Mouse (Mus musculus): Measurements from ENCODE around the gene Prr11. TPM values are rescaled to one million over a fixed set of nuclear protein-coding genes. Genes with fewer than 3 reads are reported as not detected.
"Not testable (repeated sequence)": the region's sequence is repeated elsewhere in the genome, so short reads cannot be mapped to it uniquely, and the experiment has no call there.

Gene Prr11
- polyA plus RNA-seq, 1 experiment from 2014 or later = 15.6 TPM

DNA sequence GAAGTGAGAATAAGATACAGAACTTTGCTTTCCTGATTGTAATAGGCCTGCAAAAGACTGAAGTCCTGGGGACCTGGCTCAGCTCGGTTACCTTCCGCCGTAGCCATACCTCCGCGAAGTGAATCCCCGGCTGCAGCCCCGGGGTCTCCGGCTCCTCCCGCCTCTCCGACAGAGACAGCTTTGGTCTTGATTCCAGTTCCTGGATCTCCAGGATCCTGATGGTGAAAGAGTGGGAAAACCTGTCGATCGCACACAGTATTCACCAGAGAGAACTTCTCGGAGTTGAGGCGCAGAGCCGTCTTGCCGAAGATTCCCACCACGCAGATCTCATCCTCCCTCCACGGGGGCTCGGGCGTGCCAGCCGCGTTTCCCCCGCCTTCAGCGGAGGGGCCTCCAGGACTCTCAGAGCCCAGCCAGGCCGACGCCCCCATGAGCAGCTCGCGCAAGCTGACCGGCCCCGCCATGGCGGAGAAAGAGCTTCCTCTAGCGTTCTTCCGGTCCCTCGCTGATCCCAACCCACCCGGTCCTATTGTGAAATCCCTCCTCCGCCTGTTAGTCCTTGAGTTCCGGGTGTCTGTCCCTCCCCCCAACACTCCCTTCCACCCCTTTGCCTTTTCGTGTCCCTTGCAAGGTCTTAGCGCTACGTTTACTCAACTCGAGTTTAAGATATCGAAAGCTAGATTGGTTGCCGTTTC lies 22.1 kb downstream of the Prr11 start, which contains the start of gene Smg8:
TSS of gene Smg8 (minus strand) at position 485 of the 695 bp plus-strand sequence.
- DNase-seq (ENCODE audit: low spot score) = peak; percentile 82
- Histone ChIP-seq H3K27me3 (ENCODE audit: low read depth, poor library complexity, severe bottlenecking) (no peaks in the 10 kb centered on the region), H3K4me1 (peaks cover 32% of the 10 kb centered on the region), H3K36me3 (peaks cover 58% of the 10 kb centered on the region), H3K9me3 (replicated peaks) (no peaks in the 10 kb centered on the region), H3K4me3 (peak within 1 kb of the TSS; percentile 91), H3K27ac (replicated peaks) (peak within 1 kb of the TSS; percentile 91)
- WGBS = 1% methylated on average over 43 of the region's 43 CpGs

DNA sequence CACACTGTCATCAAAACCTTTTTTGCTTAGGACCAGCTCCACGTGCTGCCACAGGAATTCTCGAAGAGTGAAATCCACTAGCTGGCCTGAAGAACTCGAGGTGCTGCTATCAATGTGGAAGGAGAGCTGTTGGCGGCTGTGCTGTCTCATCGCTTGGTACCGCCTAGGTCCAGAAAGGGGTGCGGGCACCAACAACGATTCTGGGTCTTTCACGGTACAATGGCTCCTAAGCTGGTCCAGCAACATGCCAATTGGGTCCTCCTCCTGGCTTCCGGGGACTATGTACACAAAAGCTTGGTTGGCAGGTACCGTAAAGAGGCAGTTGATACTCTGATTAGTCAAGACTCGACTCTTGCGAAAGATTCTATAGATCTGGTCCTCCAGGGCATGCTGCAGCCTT lies 23.0 kb downstream of the Prr11 start:
- DNase-seq (ENCODE audit: low spot score) = no peak
- WGBS = 91% methylated on average over 13 of the region's 13 CpGs
- Histone ChIP-seq H3K27ac (replicated peaks) (no peak overlapping the region), H3K27me3 (ENCODE audit: low read depth, poor library complexity, severe bottlenecking) (no peaks in the 10 kb centered on the region), H3K36me3 (peaks cover 58% of the 10 kb centered on the region), H3K4me3 (peak overlapping the region; percentile 91), H3K4me1 (peaks cover 32% of the 10 kb centered on the region), H3K9me3 (replicated peaks) (no peaks in the 10 kb centered on the region)

DNA sequence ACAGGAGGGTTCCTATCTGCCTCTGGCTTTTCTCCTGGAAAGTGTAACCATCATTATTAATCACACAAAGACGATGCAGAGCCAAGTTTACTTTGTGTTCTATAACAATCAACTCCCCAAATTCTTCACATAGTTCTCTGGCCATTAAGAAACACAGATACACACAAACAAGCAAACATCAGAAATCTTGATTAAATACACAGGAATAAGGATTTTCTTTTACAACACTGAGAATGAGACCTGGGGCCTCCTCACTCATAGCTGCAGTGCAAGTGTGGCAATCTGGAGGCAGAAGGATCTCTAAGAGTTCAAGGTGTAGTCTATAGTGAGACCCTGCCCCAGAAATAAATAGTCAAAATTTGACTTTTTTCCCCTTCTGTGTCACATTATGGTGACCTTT lies 24.8 kb downstream of the Prr11 start:
- H3K27me3 ChIP-seq (ENCODE audit: low read depth, poor library complexity, severe bottlenecking) = no peaks in the 10 kb centered on the region
- H3K9me3 ChIP-seq (replicated peaks) = no peaks in the 10 kb centered on the region
- WGBS = 88% methylated on average over 1 of the region's 1 CpGs
- no peak for DNase-seq (ENCODE audit: low spot score)
- no peak overlapping the region for H3K4me3 ChIP-seq
- no peak overlapping the region for H3K27ac ChIP-seq (replicated peaks)
- peaks cover 32% of the 10 kb centered on the region for H3K4me1 ChIP-seq
- peaks cover 64% of the 10 kb centered on the region for H3K36me3 ChIP-seq

DNA sequence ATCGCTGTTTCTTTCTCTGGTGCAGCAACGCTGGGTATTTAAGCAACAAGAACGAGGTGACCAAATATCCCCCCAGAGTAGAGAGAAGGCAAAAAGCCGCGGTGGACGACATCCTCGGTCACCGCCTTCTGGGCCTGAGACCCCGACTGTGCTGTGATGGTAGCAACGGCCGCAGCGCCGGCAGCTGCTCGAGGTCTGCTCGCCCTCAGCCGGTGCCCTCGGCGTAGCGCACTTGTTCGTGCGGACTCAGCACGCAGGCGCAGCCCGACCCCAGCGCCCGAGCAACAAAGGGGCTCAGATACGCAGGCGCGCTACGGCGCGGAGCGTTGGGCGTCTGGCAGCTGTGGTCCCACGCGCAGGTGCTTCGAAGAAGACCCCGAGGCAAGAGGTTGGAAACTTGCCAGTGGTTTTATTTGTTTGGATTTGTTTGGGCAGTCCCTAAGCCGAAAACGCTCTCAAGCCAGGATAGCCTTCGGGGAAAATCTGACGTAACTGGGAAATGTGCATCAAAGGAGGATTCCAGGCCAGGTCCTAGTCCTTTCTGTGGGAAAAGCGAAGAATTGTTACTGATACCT lies 34.6 kb downstream of the Prr11 start, which contains the start of gene Gdpd1:
TSS of gene Gdpd1 (minus strand) at position 197 of the 575 bp plus-strand sequence.
- DNase-seq (ENCODE audit: low spot score) = peak; percentile 95
- no peaks in the 10 kb centered on the region for H3K27me3 ChIP-seq (ENCODE audit: low read depth, poor library complexity, severe bottlenecking)
- peaks cover 28% of the 10 kb centered on the region for H3K4me1 ChIP-seq
- no peaks in the 10 kb centered on the region for H3K9me3 ChIP-seq (replicated peaks)
- H3K4me3 ChIP-seq = peak within 1 kb of the TSS; percentile 68
- peaks cover 30% of the 10 kb centered on the region for H3K36me3 ChIP-seq
- peak within 1 kb of the TSS; percentile 94 for H3K27ac ChIP-seq (replicated peaks)
- WGBS = 2% methylated on average over 43 of the region's 43 CpGs

DNA sequence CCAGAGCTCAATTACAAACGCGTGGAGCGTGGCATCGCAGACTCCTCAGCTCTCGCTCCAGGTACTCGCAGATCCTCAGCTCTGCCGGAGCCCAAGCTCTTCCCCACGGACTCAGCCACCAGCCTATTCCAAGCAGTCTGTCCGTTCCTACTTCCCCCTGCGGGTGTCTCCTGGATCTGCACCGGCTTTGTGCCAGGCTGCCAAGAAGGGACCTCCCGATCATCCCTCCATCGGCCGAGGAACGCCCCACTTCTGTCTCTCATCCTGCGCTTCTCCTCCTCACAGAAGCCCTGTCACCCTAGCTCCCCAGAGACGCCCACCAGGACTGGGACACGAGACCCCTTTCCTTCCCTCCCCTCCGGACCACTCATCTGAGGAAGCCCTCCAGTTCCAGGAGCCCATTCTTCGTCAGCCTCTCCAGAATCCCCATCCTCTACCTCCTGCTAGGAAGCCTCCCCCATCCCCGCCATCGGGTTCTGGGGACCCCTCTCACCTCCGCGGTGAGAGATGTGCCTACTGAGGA lies 35.1 kb downstream of the Prr11 start:
- H3K27ac ChIP-seq (replicated peaks) = peak overlapping the region; percentile 94
- H3K27me3 ChIP-seq (ENCODE audit: low read depth, poor library complexity, severe bottlenecking) = no peaks in the 10 kb centered on the region
- peak; percentile 78 for DNase-seq (ENCODE audit: low spot score)
- peak overlapping the region; percentile 68 for H3K4me3 ChIP-seq
- under 1% methylated on average over 24 of the region's 24 CpGs for WGBS
- peaks cover 25% of the 10 kb centered on the region for H3K36me3 ChIP-seq
- H3K4me1 ChIP-seq = peaks cover 28% of the 10 kb centered on the region
- H3K9me3 ChIP-seq (replicated peaks) = no peaks in the 10 kb centered on the region

DNA sequence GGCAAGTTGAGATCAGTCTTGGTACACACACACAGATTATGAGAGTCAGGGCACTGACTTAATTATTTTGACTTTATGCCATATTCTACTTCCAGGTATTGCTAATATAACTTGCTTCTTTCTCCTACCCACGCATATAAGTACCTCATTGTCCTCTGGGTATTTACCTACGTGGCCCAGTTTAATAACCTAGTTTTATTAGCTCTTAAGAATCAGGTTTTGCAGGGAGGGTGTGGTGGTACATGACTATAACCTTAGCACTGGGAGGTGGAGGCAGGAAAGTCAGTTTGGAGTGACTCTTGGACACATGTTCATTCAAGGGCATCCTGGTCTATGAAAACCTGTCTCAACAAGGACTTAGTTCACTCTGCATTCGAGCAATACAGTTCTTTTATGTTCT lies 46.4 kb downstream of the Prr11 start:
- 0 out of 2 replicates have a peak, but pooled peaks cover 2% of the 10 kb centered on the region for H3K4me1 ChIP-seq
- no peak overlapping the region for H3K4me3 ChIP-seq
- DNase-seq (ENCODE audit: low spot score) = no peak
- no peaks in the 10 kb centered on the region for H3K9me3 ChIP-seq (replicated peaks)
- 76% methylated on average over 3 of the region's 3 CpGs for WGBS
- H3K27me3 ChIP-seq (ENCODE audit: low read depth, poor library complexity, severe bottlenecking) = no peaks in the 10 kb centered on the region
- no peak overlapping the region for H3K27ac ChIP-seq (replicated peaks)
- H3K36me3 ChIP-seq = peaks cover 47% of the 10 kb centered on the region

DNA sequence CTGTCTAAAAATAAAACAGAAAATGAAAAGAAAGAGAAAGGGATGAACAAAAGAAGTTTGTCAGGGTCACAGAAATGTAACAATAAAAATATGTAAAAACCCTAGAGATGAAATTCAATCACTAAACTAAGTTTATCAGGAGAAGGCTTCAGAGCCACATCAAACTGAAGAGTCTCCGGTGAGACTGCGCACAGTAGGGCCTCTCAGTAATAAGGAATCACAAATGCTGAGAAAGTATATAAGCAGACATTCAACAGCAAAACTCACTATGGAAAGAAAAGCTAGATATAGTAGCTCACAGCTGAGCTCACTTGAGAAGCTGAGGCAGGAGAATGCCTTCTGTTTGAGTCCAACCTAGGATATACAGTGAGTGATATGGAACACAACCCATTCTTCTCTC lies 48.1 kb downstream of the Prr11 start:
- WGBS = 95% methylated on average over 2 of the region's 2 CpGs
- Histone ChIP-seq H3K9me3 (replicated peaks) (no peaks in the 10 kb centered on the region), H3K4me3 (no peak overlapping the region), H3K27me3 (ENCODE audit: low read depth, poor library complexity, severe bottlenecking) (no peaks in the 10 kb centered on the region), H3K27ac (replicated peaks) (no peak overlapping the region), H3K36me3 (peaks cover 64% of the 10 kb centered on the region), H3K4me1 (0 out of 2 replicates have a peak, but pooled peaks cover 2% of the 10 kb centered on the region)
- DNase-seq (ENCODE audit: low spot score) = no peak

DNA sequence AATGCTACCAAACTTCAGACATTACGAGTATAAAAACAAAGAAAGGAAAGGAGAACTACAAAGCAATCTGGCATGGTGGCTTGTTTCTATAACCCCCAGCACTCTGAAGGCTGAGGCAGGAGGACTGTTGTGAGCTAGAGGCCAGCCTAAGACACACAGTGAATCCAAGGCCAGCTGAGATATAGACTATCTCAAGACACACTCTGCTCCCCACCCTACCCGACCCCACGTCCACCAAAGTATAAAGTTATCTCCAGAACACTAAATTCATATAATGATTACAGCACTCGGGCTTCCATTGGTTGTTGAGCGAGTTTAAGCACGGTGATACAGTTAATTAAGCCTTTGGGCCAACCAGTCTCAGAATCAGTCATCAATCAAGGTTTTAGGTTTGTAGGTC lies 52.2 kb downstream of the Prr11 start:
- H3K27ac ChIP-seq (replicated peaks) = no peak overlapping the region
- no peaks in the 10 kb centered on the region for H3K9me3 ChIP-seq (replicated peaks)
- 90% methylated on average over 6 of the region's 6 CpGs for WGBS
- peaks cover 73% of the 10 kb centered on the region for H3K36me3 ChIP-seq
- no peak for DNase-seq (ENCODE audit: low spot score)
- H3K4me3 ChIP-seq = no peak overlapping the region
- H3K27me3 ChIP-seq (ENCODE audit: low read depth, poor library complexity, severe bottlenecking) = no peaks in the 10 kb centered on the region
- no peaks in the 10 kb centered on the region for H3K4me1 ChIP-seq

DNA sequence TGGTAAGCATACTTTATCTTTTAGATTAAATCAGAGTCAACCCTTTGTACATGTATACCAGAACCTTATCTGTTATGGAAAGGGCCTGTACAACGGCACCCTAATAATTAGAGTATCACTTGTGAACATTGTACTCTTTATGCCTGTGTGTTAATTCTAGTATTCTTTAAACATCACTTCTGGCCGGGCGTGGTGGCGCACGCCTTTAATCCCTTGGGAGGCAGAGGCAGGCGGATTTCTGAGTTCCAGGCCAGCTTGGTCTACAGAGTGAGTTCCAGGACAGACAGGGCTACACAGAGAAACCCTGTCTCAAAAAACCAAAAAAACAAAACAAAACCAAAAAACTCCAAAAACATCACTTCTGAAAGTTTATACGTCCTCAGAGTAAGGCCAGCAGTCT lies 59.6 kb downstream of the Prr11 start:
- not testable (repeated sequence) for H3K27ac ChIP-seq (replicated peaks); H3K9me3 ChIP-seq (replicated peaks); H3K27me3 ChIP-seq (ENCODE audit: low read depth, poor library complexity, severe bottlenecking); H3K4me1 ChIP-seq; DNase-seq (ENCODE audit: low spot score); H3K4me3 ChIP-seq
- 95% methylated on average over 7 of the region's 7 CpGs for WGBS
- peaks cover 85% of the 10 kb centered on the region for H3K36me3 ChIP-seq

DNA sequence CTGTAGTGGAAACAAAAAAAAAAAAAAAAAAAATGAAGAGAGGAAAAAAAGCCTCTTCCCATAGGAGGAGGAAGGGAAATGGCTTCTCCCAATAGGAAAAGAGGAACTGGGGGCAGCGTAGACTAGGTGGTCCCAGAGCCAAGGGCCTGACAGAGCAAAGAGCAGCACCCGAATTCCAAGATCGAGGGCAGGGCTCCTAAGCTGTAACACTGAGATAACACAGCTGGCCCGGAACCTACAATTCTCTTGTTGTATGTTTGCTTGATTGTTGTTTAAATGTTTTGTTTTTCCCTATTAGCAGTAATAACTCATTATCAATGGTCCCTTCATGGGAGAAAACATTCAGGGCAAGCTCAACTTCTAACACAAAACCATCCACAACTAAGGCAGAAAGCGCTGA lies 61.5 kb downstream of the Prr11 start:
- no peak for DNase-seq (ENCODE audit: low spot score)
- Histone ChIP-seq H3K4me1 (no peaks in the 10 kb centered on the region), H3K9me3 (replicated peaks) (no peaks in the 10 kb centered on the region), H3K27ac (replicated peaks) (no peak overlapping the region), H3K36me3 (peaks cover 86% of the 10 kb centered on the region), H3K4me3 (no peak overlapping the region), H3K27me3 (ENCODE audit: low read depth, poor library complexity, severe bottlenecking) (no peaks in the 10 kb centered on the region)
- 91% methylated on average over 5 of the region's 5 CpGs for WGBS

DNA sequence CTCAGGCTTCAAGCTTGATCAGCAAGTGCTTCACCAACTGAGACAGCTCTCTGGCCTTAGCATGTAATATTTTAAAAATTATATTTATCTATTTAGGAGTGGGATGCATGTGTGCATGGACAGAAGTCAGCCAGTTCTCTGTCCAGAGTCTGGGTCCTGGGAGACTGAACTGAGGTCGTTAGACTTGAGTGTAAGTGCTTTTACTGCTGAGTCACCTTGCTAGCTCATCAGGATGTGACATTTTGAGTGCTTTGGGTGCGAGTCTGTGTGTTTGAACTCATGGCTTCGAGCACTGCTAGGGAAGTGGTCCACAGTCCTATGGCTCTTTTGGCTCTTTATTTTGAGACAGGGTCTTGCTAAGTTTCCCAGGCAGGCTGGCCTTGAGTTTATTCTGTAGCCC lies 65.5 kb downstream of the Prr11 start:
- no peak overlapping the region for H3K27ac ChIP-seq (replicated peaks)
- H3K9me3 ChIP-seq (replicated peaks) = no peaks in the 10 kb centered on the region
- no peak overlapping the region for H3K4me3 ChIP-seq
- 89% methylated on average over 3 of the region's 3 CpGs for WGBS
- DNase-seq (ENCODE audit: low spot score) = no peak
- H3K36me3 ChIP-seq = peaks cover 92% of the 10 kb centered on the region
- no peaks in the 10 kb centered on the region for H3K27me3 ChIP-seq (ENCODE audit: low read depth, poor library complexity, severe bottlenecking)
- no peaks in the 10 kb centered on the region for H3K4me1 ChIP-seq

DNA sequence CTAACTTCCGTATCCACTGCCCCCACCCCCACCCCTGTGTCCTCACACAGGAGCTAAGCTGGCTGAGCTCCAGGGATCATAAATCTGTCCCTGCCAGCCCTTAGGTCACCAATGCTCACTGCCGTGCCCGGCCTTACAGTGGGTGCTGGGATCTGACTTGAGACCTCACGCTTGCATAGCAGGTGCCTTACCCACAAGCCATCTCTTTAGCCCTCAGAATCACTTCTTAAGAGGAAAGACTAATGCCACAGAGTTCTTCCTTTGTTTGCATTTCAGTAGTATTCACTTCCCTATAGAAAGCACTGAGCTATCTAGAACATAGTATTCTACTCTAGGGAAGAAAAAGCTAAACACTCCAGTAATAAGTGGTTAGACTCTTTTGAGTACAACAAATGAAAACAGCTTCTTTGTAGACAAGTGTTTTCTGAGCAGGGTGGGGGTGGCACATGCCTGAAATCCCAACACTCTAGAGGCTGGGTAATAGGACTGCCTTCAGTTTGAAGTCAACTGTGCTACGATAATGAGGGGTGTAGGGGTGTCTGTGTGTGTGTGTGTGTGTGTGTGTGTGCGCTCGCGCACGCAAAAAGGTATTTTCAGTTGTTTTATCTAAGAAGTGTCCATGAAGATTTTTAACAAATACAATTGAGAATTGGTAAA lies 69.1 kb downstream of the Prr11 start:
- Histone ChIP-seq H3K36me3 (peaks cover 94% of the 10 kb centered on the region), H3K9me3 (replicated peaks) (no peaks in the 10 kb centered on the region), H3K27ac (replicated peaks) (no peak overlapping the region), H3K4me1 (no peaks in the 10 kb centered on the region), H3K27me3 (ENCODE audit: low read depth, poor library complexity, severe bottlenecking) (no peaks in the 10 kb centered on the region), H3K4me3 (no peak overlapping the region)
- no peak for DNase-seq (ENCODE audit: low spot score)
- WGBS = 91% methylated on average over 9 of the region's 9 CpGs

All from midbrain, embryonic 10.5 days (tissue).